Mouse (Mus musculus) midbrain, embryonic 12.5 days (tissue): ENCODE results near the gene Aes. TPM values are rescaled to one million over a fixed set of nuclear protein-coding genes. Genes with fewer than 3 reads are reported as not detected.
A peak's percentile ranks its signal among the peaks of the same experiment; 100 is the strongest.

Experiments
- ATAC-seq: fragments of 200-750 bp; cut with Nextera tagmentation; 2 replicates; pipeline ENCODE4 v1.8.0; 2017; ENCODE audit warnings: low read depth, moderate TSS enrichment, moderate library complexity; ENCODE audit not compliant: low FRiP score
- H3K27ac ChIP-seq: fragments of 300-500 bp; sonication (generic); replicated peaks from 2 replicates; pipeline ENCODE4 v1.5.1; 2016; ENCODE audit warnings: mild to moderate bottlenecking
- H3K27me3 ChIP-seq: fragments of 300-500 bp; sonication (generic); 2 replicates; pipeline ENCODE4 v1.6.1; 2016; ENCODE audit warnings: mild to moderate bottlenecking
- H3K36me3 ChIP-seq: fragments of 300-500 bp; sonication (generic); 2 replicates; pipeline ENCODE4 v1.6.1; 2016
- H3K4me1 ChIP-seq: fragments of 300-500 bp; sonication (generic); 2 replicates; pipeline ENCODE4 v1.6.1; 2016
- H3K4me2 ChIP-seq: fragments of 300-500 bp; sonication (generic); replicated peaks from 2 replicates; pipeline ENCODE4 v1.6.1; 2016; ENCODE audit warnings: mild to moderate bottlenecking, moderate library complexity
- H3K4me3 ChIP-seq: fragments of 300-500 bp; sonication (generic); 2 replicates; pipeline ENCODE4 v1.5.1; 2016; ENCODE audit warnings: mild to moderate bottlenecking
- H3K9ac ChIP-seq: fragments of 300-500 bp; sonication (generic); replicated peaks from 2 replicates; pipeline ENCODE4 v1.6.1; 2016; ENCODE audit warnings: mild to moderate bottlenecking, moderate library complexity
- H3K9me3 ChIP-seq: fragments of 300-500 bp; sonication (generic); 2 replicates; pipeline ENCODE4 v1.6.1; 2016; ENCODE audit warnings: mild to moderate bottlenecking
- WGBS: fragments of 180-500 bp; shearing (Covaris S2); methylation state at CpG from one replicate; pipeline ENCODE4 v1.1.7; 2016; 5-methylcytosine and 5-hydroxymethylcytosine counted together
- polyA plus RNA-seq: library from polyadenylated mRNA; unstranded; fragments of >200 nt; fragmentation: Nextera tagmentation; extraction: Ambion mirVana; gene quantifications from 2 replicates; pipeline ENCODE4 v1.2.1, GENCODE M21; 2016

Aes gene
- polyA plus RNA-seq, 1 experiment from 2014 or later = 524 TPM

- Histone ChIP-seq H3K4me1 (peaks cover 26% of the 10 kb centered on the region), H3K4me2 (no peak overlapping the region), H3K27ac (no peak overlapping the region), H3K27me3 (peaks cover 92% of the 10 kb centered on the region), H3K9me3 (no peaks in the 10 kb centered on the region), H3K36me3 (no peaks in the 10 kb centered on the region), H3K4me3 (no peak overlapping the region), H3K9ac (no peak overlapping the region)
- ATAC-seq = no peak
- WGBS = 80% methylated on average over 18 of the region's 18 CpGs
These were observed 34.6 kb downstream of the Aes start for GRCm38 (mm10) chr10:81593935-81594334.

GRCm38 (mm10) chr10:81595599-81595998 is 36.3 kb downstream of the Aes start:
- Histone ChIP-seq H3K27me3 (peaks cover 97% of the 10 kb centered on the region), H3K36me3 (no peaks in the 10 kb centered on the region), H3K4me1 (peaks cover 30% of the 10 kb centered on the region), H3K9me3 (no peaks in the 10 kb centered on the region), H3K27ac (no peak overlapping the region), H3K9ac (peak overlapping the region; percentile 24; the same call in 1 of the 2 replicates), H3K4me3 (no peak overlapping the region), H3K4me2 (no peak overlapping the region)
- WGBS = 43% methylated on average over 5 of the region's 5 CpGs
- no peak for ATAC-seq

GRCm38 (mm10) chr10:81596611-81597010 is 37.3 kb downstream of the Aes start:
- H3K27me3 ChIP-seq = peaks cover 95% of the 10 kb centered on the region
- no peaks in the 10 kb centered on the region for H3K9me3 ChIP-seq
- H3K9ac ChIP-seq = peak overlapping the region; percentile 35
- H3K36me3 ChIP-seq = no peaks in the 10 kb centered on the region
- H3K4me2 ChIP-seq = peak overlapping the region; percentile 42
- H3K27ac ChIP-seq = peak overlapping the region; percentile 65; the same call in 1 of the 2 replicates
- peaks cover 39% of the 10 kb centered on the region for H3K4me1 ChIP-seq
- 0% methylated on average over 10 of the region's 10 CpGs for WGBS
- H3K4me3 ChIP-seq = no peak overlapping the region
- no peak for ATAC-seq

GRCm38 (mm10) chr10:81597137-81597950 is 38.1 kb downstream of the Aes start:
- Histone ChIP-seq H3K9me3 (no peaks in the 10 kb centered on the region), H3K9ac (peak overlapping the region; percentile 31; the same call in 1 of the 2 replicates), H3K4me1 (peaks cover 44% of the 10 kb centered on the region), H3K36me3 (no peaks in the 10 kb centered on the region), H3K27me3 (peaks cover 95% of the 10 kb centered on the region), H3K4me2 (peak overlapping the region; percentile 42), H3K4me3 (no peak overlapping the region), H3K27ac (peak overlapping the region; percentile 65)
- 12% methylated on average over 12 of the region's 12 CpGs for WGBS
- ATAC-seq = peak; percentile 21; the same call in 1 of the 2 replicates

DNA sequence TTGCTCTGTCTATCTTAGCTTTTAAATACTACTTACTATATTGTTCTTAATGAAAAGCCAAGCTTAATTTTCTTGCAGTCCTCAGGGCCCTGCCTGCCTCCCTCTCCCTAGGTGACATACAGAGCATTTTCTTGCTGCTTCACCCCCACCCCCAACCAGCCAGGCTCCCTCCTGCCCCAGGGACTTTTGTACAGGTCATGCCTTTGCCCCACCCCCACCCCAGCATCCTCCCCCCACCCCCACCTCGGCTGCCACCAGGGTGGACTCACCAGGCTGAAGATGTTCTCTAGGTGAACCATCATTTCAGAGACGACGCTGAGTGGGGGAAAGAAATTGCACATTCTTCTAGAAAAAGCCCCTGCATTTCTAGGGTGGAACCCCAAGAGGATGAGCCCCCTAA is 39.1 kb downstream of the Aes start:
- WGBS = 38% methylated on average over 3 of the region's 3 CpGs
- H3K36me3 ChIP-seq = no peaks in the 10 kb centered on the region
- H3K9me3 ChIP-seq = no peaks in the 10 kb centered on the region
- H3K27me3 ChIP-seq = peaks cover 90% of the 10 kb centered on the region
- H3K27ac ChIP-seq = no peak overlapping the region
- H3K4me3 ChIP-seq = no peak overlapping the region
- ATAC-seq = no peak
- H3K9ac ChIP-seq = no peak overlapping the region
- peaks cover 49% of the 10 kb centered on the region for H3K4me1 ChIP-seq
- no peak overlapping the region for H3K4me2 ChIP-seq

DNA sequence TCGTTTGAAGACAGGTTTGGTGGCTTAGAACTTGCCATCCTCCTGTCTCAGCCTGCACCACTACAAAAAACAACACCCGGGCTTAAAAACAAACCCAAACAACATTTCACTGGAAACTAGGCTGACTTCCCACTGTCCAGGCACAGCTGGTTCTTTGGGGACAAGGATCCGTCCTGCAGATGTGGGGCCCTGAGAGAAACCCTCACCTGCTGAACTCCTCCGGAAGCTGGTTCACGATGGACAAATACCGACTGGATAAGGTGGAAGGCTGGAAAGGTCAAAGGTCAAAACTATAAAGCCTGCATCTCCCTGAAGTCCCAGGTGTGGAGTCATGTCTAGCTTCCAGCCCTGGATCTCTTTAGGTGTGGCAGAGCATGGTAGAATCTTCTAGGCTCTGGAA is 39.6 kb downstream of the Aes start:
- Histone ChIP-seq H3K27me3 (peaks cover 85% of the 10 kb centered on the region), H3K27ac (no peak overlapping the region), H3K4me3 (no peak overlapping the region), H3K4me2 (no peak overlapping the region), H3K36me3 (no peaks in the 10 kb centered on the region), H3K4me1 (peaks cover 49% of the 10 kb centered on the region), H3K9me3 (no peaks in the 10 kb centered on the region), H3K9ac (no peak overlapping the region)
- no peak for ATAC-seq
- WGBS = 53% methylated on average over 6 of the region's 6 CpGs

DNA sequence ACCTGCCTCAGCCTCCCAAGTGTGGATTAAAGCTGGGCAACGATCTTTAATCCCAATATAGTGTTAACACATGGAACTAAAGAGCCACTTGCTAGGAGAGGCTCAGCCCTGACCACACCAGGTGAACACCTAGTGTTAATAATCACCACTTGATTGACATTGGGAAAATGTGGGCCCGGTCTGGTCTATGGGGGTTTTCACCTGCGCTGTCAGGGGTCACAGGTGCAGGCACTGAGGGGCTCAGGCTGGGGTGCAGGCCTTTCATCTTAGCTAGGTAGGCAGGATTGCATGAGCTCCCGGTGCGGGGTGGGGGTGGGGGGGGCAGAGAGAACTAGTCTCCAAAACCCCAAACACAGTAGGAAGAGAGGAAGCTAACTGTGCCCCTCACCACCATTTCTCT is 40.3 kb downstream of the Aes start:
- Histone ChIP-seq H3K9ac (no peak overlapping the region), H3K4me2 (no peak overlapping the region), H3K27ac (no peak overlapping the region), H3K9me3 (no peaks in the 10 kb centered on the region), H3K36me3 (no peaks in the 10 kb centered on the region), H3K27me3 (peaks cover 78% of the 10 kb centered on the region), H3K4me3 (no peak overlapping the region), H3K4me1 (peaks cover 49% of the 10 kb centered on the region)
- 84% methylated on average over 5 of the region's 5 CpGs for WGBS
- ATAC-seq = no peak

DNA sequence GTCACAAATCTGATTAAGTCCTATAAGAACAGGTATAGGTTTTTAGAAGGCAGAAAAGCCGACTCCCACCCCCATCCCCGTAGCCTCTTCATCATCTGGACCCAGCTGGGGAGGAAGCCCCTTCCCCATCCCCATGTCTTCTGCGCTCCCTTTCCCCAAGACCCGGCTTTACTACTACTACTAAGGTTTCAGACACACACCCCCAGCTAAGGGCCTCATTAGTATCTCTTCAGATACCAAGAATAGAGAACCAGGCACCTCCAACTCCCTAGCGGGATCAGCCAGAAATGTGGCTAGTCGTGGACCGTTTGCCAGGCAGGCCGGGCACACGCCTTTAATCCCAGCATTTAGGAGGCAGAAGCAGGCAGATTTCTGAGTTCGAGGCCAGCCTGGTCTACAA is 40.8 kb downstream of the Aes start:
- peaks cover 73% of the 10 kb centered on the region for H3K27me3 ChIP-seq
- ATAC-seq = no peak
- H3K4me1 ChIP-seq = peaks cover 53% of the 10 kb centered on the region
- H3K27ac ChIP-seq = no peak overlapping the region
- H3K4me2 ChIP-seq = no peak overlapping the region
- 58% methylated on average over 10 of the region's 10 CpGs for WGBS
- H3K36me3 ChIP-seq = no peaks in the 10 kb centered on the region
- no peaks in the 10 kb centered on the region for H3K9me3 ChIP-seq
- H3K9ac ChIP-seq = no peak overlapping the region
- no peak overlapping the region for H3K4me3 ChIP-seq

- H3K4me1 ChIP-seq = peaks cover 55% of the 10 kb centered on the region
- no peak within 1 kb of the TSS for H3K9ac ChIP-seq
- ATAC-seq = peak; percentile 76
- H3K4me3 ChIP-seq = peak within 1 kb of the TSS; percentile 24
- H3K36me3 ChIP-seq = no peaks in the 10 kb centered on the region
- no peaks in the 10 kb centered on the region for H3K9me3 ChIP-seq
- H3K27me3 ChIP-seq = peaks cover 66% of the 10 kb centered on the region
- no peak within 1 kb of the TSS for H3K27ac ChIP-seq
- peak within 1 kb of the TSS; percentile 44 for H3K4me2 ChIP-seq
- under 1% methylated on average over 26 of the region's 28 CpGs for whole genome bisulfite sequencing
These were observed 41.5 kb downstream of the Aes start, which contains the start of gene Tle6 for GRCm38 (mm10) chr10:81600738-81601203. Gene Tle6, minus strand, starts transcription at chr10:81601073.

GRCm38 (mm10) chr10:81601396-81601905 is 42.2 kb downstream of the Aes start:
- Histone ChIP-seq H3K27ac (no peak overlapping the region), H3K27me3 (peaks cover 59% of the 10 kb centered on the region), H3K9me3 (no peaks in the 10 kb centered on the region), H3K4me3 (no peak overlapping the region), H3K4me2 (peak overlapping the region; percentile 44; the same call in 1 of the 2 replicates), H3K4me1 (peaks cover 49% of the 10 kb centered on the region), H3K9ac (no peak overlapping the region), H3K36me3 (no peaks in the 10 kb centered on the region)
- ATAC-seq = no peak
- 6% methylated on average over 7 of the region's 7 CpGs for WGBS

- Histone ChIP-seq H3K9ac (no peak overlapping the region), H3K27me3 (peaks cover 46% of the 10 kb centered on the region), H3K4me2 (no peak overlapping the region), H3K27ac (no peak overlapping the region), H3K36me3 (no peaks in the 10 kb centered on the region), H3K9me3 (no peaks in the 10 kb centered on the region), H3K4me3 (no peak overlapping the region), H3K4me1 (peaks cover 43% of the 10 kb centered on the region)
- WGBS = 23% methylated on average over 4 of the region's 4 CpGs
- ATAC-seq = no peak
These were observed 43.5 kb downstream of the Aes start for GRCm38 (mm10) chr10:81602741-81603151.
